9 mouse cellular contexts compared by ENCODE assay signal in genomic region chr19:16873221-16873861, GRCm38 (mm10). TPM values are rescaled to one million over a fixed set of nuclear protein-coding genes. Genes with fewer than 3 reads are reported as not detected.
DNase-seq lines count a peak whose midpoint lies in the region; ATAC-seq lines count a peak whose summit lies in the region.
"Had no signal": no experiment of that assay in that cellular context is flagged by ENCODE, and none has a peak within 500 bp of the region (broad histone marks: within the 10 kb centered on the region; RNA-seq: fewer than 3 reads in every experiment).

Gene Foxb2 (minus strand): TSS chr19:16873805.

- peaks cover 44% of the 10 kb centered on the region for H3K4me1 ChIP-seq in heart, embryonic 12.5 days (replicated peaks)
- H3K4me1 ChIP-seq in heart, embryonic 15.5 days (replicated peaks): peaks cover 53% of the 10 kb centered on the region

- peak within 1 kb of the TSS; percentile 80 for H3K4me2 ChIP-seq in heart, embryonic 12.5 days
- peak within 1 kb of the TSS; percentile 85 for H3K4me2 ChIP-seq in heart, embryonic 15.5 days

- H3K9me3 ChIP-seq in heart, embryonic 12.5 days (replicated peaks): no peaks in the 10 kb centered on the region
- no peaks in the 10 kb centered on the region for H3K9me3 ChIP-seq in heart, embryonic 15.5 days (replicated peaks)

- H3K27me3 ChIP-seq in heart, embryonic 12.5 days (replicated peaks): peaks cover 95% of the 10 kb centered on the region
- peaks cover 99% of the 10 kb centered on the region for H3K27me3 ChIP-seq in heart, embryonic 15.5 days

- under 1% methylated on average over 40 of the region's 40 CpGs for WGBS in heart, embryonic 12.5 days
- WGBS in heart, embryonic 15.5 days: under 1% methylated on average over 40 of the region's 40 CpGs

- no peaks in the 10 kb centered on the region for H3K36me3 ChIP-seq in heart, embryonic 12.5 days
- H3K36me3 ChIP-seq in heart, embryonic 15.5 days: no peaks in the 10 kb centered on the region

- peak within 1 kb of the TSS; percentile 22; the same call in 1 of the 2 replicates for H3K9ac ChIP-seq in heart, embryonic 12.5 days
- H3K9ac ChIP-seq in heart, embryonic 15.5 days: no peak within 1 kb of the TSS

- no peak for ATAC-seq in heart, embryonic 12.5 days (ENCODE audit: insufficient number of reproducible peaks, low FRiP score)
- no peak; the same call in 1 of the 2 replicates for ATAC-seq in heart, embryonic 15.5 days (replicated peaks; ENCODE audit: insufficient number of reproducible peaks, insufficient read depth, low FRiP score, low read depth)
- no peak for ATAC-seq in erythroblast, adult 5-6 weeks (replicated peaks; ENCODE audit: low FRiP score, poor library complexity, severe bottlenecking)

- DNase-seq in heart, postnatal 4 days: no peak
- DNase-seq in R1 (ENCODE audit: low read depth, low spot score): peak; percentile 45
- peak; percentile 27 for DNase-seq in mesoderm, embryonic 11.5 days (ENCODE audit: low read depth, low spot score)
- no peak for DNase-seq in frontal cortex, postnatal 25 days (ENCODE audit: low spot score in 2 of 2)
- DNase-seq in left cerebral cortex, adult 11 months (ENCODE audit: low spot score): no peak

- peak within 1 kb of the TSS; percentile 53 for H3K4me3 ChIP-seq in heart, embryonic 12.5 days
- peak within 1 kb of the TSS; percentile 48 for H3K4me3 ChIP-seq in heart, embryonic 15.5 days

- H3K27ac ChIP-seq in heart, embryonic 12.5 days (ENCODE audit: poor library complexity, severe bottlenecking): no peak within 1 kb of the TSS
- no peak within 1 kb of the TSS for H3K27ac ChIP-seq in heart, embryonic 15.5 days

RNA-seq across cellular contexts. Expression of gene Foxb2, which starts in this region (rescaled TPM):
- not detected in 2 replicates for polyA plus RNA-seq in heart, embryonic 12.5 days (2016; fragmentation: Nextera tagmentation; extraction: Ambion mirVana)
- total RNA-seq in heart, postnatal 4 days (2021): not detected
- polyA plus RNA-seq in heart, embryonic 15.5 days (2015; fragmentation: Nextera tagmentation; extraction: Ambion mirVana): not detected in 2 replicates
- not detected in 2 replicates for total RNA-seq in erythroblast, adult 5-6 weeks (2015; ENCODE audit: low replicate concordance)
- not detected in 2 replicates for total RNA-seq in erythroblast, adult 5-6 weeks (2017; ENCODE audit: low replicate concordance)
- polyA plus RNA-seq: large intestine, adult 2 months had no signal

Comparison
In these comparisons a context has a peak if more than half of its experiments do, and no peak if none do; other contexts are left out.
1. DNase-seq: peak in R1 (single experiment) and mesoderm, embryonic 11.5 days (single experiment); none in heart, postnatal 4 days (single experiment), frontal cortex, postnatal 25 days (0 of 2) and left cerebral cortex, adult 11 months (single experiment).